Mouse (Mus musculus) embryonic facial prominence, embryonic 10.5 days (tissue): Measurements from ENCODE around the gene Npepl1. TPM values are rescaled to one million over a fixed set of nuclear protein-coding genes. Genes with fewer than 3 reads are reported as not detected.

ENCODE experiments used
- DNase-seq: peaks from one replicate; pipeline ENCODE4 v3.0.0-alpha.2; 2017; ENCODE audit warnings: low spot score
- H3K27ac ChIP-seq: fragments of 300-500 bp; sonication (generic); replicated peaks from 2 replicates; pipeline ENCODE4 v1.5.1; 2016; ENCODE audit warnings: mild to moderate bottlenecking
- H3K27me3 ChIP-seq: fragments of 300-500 bp; sonication (generic); replicated peaks from 2 replicates; pipeline ENCODE4 v1.6.1; 2016; ENCODE audit warnings: low read depth, mild to moderate bottlenecking; ENCODE audit not compliant: poor library complexity, severe bottlenecking
- H3K36me3 ChIP-seq: fragments of 300-500 bp; sonication (generic); replicated peaks from 2 replicates; pipeline ENCODE4 v1.6.1; 2016; ENCODE audit warnings: mild to moderate bottlenecking, moderate library complexity
- H3K4me1 ChIP-seq: fragments of 300-500 bp; sonication (generic); 2 replicates; pipeline ENCODE4 v1.6.1; 2016
- H3K4me3 ChIP-seq: fragments of 300-500 bp; sonication (generic); 2 replicates; pipeline ENCODE4 v1.5.1; 2016; ENCODE audit warnings: mild to moderate bottlenecking, moderate library complexity
- H3K9me3 ChIP-seq: fragments of 300-500 bp; sonication (generic); 2 replicates; pipeline ENCODE4 v1.6.1; 2016; ENCODE audit warnings: mild to moderate bottlenecking
- WGBS: fragments of 180-500 bp; shearing (Covaris S2); methylation state at CpG from one replicate; pipeline ENCODE4 v1.1.7; 2016; 5-methylcytosine and 5-hydroxymethylcytosine counted together
- polyA plus RNA-seq: library from polyadenylated mRNA; unstranded; fragments of >200 nt; fragmentation: Nextera tagmentation; extraction: Ambion mirVana; gene quantifications from 2 replicates; pipeline ENCODE4 v1.2.1, GENCODE M21; 2016

The Npepl1 gene
- polyA plus RNA-seq, 1 experiment from 2014 or later: 40.5 TPM

- no peaks in the 10 kb centered on the region for H3K9me3 ChIP-seq
- 91% methylated on average over 10 of the region's 10 CpGs for WGBS
- no peaks in the 10 kb centered on the region for H3K36me3 ChIP-seq
- no peaks in the 10 kb centered on the region for H3K4me1 ChIP-seq
- no peak for DNase-seq
- no peak overlapping the region for H3K4me3 ChIP-seq
- no peak overlapping the region for H3K27ac ChIP-seq
- H3K27me3 ChIP-seq: no peaks in the 10 kb centered on the region
Measured at GRCm38 (mm10) chr2:174159035-174159434, 48.9 kb downstream of the Npepl1 start.

- H3K27ac ChIP-seq: no peak overlapping the region
- no peaks in the 10 kb centered on the region for H3K36me3 ChIP-seq
- 83% methylated on average over 3 of the region's 3 CpGs for WGBS
- H3K4me1 ChIP-seq: no peaks in the 10 kb centered on the region
- no peaks in the 10 kb centered on the region for H3K27me3 ChIP-seq
- no peak overlapping the region for H3K4me3 ChIP-seq
- no peak for DNase-seq
- H3K9me3 ChIP-seq: no peaks in the 10 kb centered on the region
Measured at GRCm38 (mm10) chr2:174160461-174160860, 50.3 kb downstream of the Npepl1 start.

Other genes with a start within 250 kb of the Npepl1 start
- gene Stx16, start 34.0 kb upstream of the Npepl1 start, polyA plus RNA-seq: 10.6 and 11.2 TPM in 2 replicates
- 1,270 and 1,303 TPM in 2 replicates for gene Gnas, start 174.0 kb downstream of the Npepl1 start, polyA plus RNA-seq
- gene Gm20721, start 236.4 kb downstream of the Npepl1 start, polyA plus RNA-seq: 11.9 and 14.6 TPM in 2 replicates